Mouse (Mus musculus): ENCODE data around the gene Mfrp.

GRCm38 (mm10) chr9:44105781-44106180 is 4.3 kb downstream of the Mfrp start:
- TF ChIP-seq POLR2A (IDR thresholded peaks at IDR 0.05; ENCODE audit: extremely low read depth, insufficient read depth, low read length) (no peak), CTCF (IDR thresholded peaks at IDR 0.05; ENCODE audit: low read depth, low read length) (no peak)

Measured in liver, adult 2 months (tissue).